Mouse (Mus musculus) adrenal gland, postnatal 25 days (tissue): ENCODE results near the gene Gmds. TPM values are rescaled to one million over a fixed set of nuclear protein-coding genes. Genes with fewer than 3 reads are reported as not detected.

Experiments used
- DNase-seq: peaks from one replicate; pipeline ENCODE4 v3.0.0; 2021; ENCODE audit warnings: mixed read lengths
- total RNA-seq: library from RNA; stranded (reverse); gene quantifications from 2 replicates; pipeline ENCODE4 v1.2.3, GENCODE M21; 2021

Gene Gmds
- total RNA-seq, 1 experiment from 2014 or later = 4.9 TPM

GRCm38 (mm10) chr13:31944676-31945210, 393.8 kb downstream of the Gmds start:
- no peak for DNase-seq

GRCm38 (mm10) chr13:31943482-31944275, 394.9 kb downstream of the Gmds start:
- DNase-seq = no peak

- no peak for DNase-seq
These were observed 409.2 kb downstream of the Gmds start for GRCm38 (mm10) chr13:31929299-31929698.

- no peak for DNase-seq
These were observed 411.9 kb downstream of the Gmds start for GRCm38 (mm10) chr13:31926599-31926998.

GRCm38 (mm10) chr13:31924506-31924905, 414.0 kb downstream of the Gmds start:
- DNase-seq = no peak

GRCm38 (mm10) chr13:31919716-31920115, 418.8 kb downstream of the Gmds start:
- DNase-seq = no peak

GRCm38 (mm10) chr13:31917387-31917786, 421.2 kb downstream of the Gmds start:
- DNase-seq = no peak

GRCm38 (mm10) chr13:31915748-31916147, 422.8 kb downstream of the Gmds start:
- no peak for DNase-seq

GRCm38 (mm10) chr13:31914901-31915587, 423.5 kb downstream of the Gmds start:
- no peak for DNase-seq

- DNase-seq = no peak
These were observed 426.6 kb downstream of the Gmds start for GRCm38 (mm10) chr13:31911956-31912355.

- DNase-seq = no peak
These were observed 427.2 kb downstream of the Gmds start for GRCm38 (mm10) chr13:31911362-31911761.

- DNase-seq = no peak
These were observed 429.5 kb downstream of the Gmds start for GRCm38 (mm10) chr13:31909031-31909430.

GRCm38 (mm10) chr13:31906514-31906913, 432.0 kb downstream of the Gmds start:
- no peak for DNase-seq

- no peak for DNase-seq
These were observed 438.3 kb downstream of the Gmds start for GRCm38 (mm10) chr13:31900191-31900590.

GRCm38 (mm10) chr13:31899392-31899791, 439.1 kb downstream of the Gmds start:
- DNase-seq = no peak

GRCm38 (mm10) chr13:31897493-31897892, 441.0 kb downstream of the Gmds start:
- DNase-seq = no peak

GRCm38 (mm10) chr13:31894511-31894910, 444.0 kb downstream of the Gmds start:
- no peak for DNase-seq

- DNase-seq = no peak
These were observed 445.5 kb downstream of the Gmds start for GRCm38 (mm10) chr13:31892913-31893514.

GRCm38 (mm10) chr13:31888500-31888899, 450.0 kb downstream of the Gmds start:
- no peak for DNase-seq

GRCm38 (mm10) chr13:31885769-31886168, 452.8 kb downstream of the Gmds start:
- no peak for DNase-seq

GRCm38 (mm10) chr13:31878805-31879477, 459.6 kb downstream of the Gmds start:
- DNase-seq = no peak

GRCm38 (mm10) chr13:31877061-31877460, 461.5 kb downstream of the Gmds start:
- no peak for DNase-seq
